Mouse (Mus musculus): ENCODE measurements around the gene Trpm3.

Gene Trpm3

DNA sequence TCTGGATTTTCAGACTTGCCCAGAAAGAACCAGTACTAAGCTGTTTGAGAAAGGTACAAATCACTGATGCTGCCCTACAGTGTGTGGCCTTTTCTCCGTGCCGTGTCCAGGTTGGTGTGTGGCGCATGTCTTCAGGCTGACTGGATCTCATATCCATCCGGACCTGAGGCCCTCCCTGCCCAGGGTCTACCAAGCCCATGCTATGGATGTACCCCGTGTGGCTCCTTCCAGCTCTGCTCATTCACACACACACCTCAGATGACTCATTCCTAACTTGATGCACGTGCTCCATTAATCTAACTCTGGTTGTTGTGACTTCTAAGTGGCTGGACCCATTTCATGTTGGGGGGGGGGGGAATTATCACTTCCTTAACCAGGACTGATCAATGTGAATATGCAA is 789.5 kb downstream of the Trpm3 start:
- DNase-seq (ENCODE audit: low spot score) = no peak

DNA sequence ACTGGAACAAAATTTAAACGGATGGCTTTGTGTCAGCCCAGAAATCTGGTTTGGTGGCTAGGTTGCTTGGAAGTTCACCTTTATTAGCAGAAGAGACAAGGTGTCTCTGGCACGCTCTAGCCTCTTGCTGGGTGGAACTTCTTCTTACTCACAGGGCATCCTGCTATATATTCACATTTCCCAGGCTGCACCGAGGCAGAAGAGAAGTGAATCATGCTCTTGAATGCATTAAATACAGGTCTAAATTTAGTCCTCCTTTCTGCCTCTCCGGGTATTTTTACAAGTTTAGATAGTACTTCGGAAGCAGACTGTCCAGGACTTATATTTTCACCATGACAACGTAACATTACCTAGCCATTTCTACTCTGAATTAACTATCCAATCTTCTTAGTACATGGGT is 790.9 kb downstream of the Trpm3 start:
- no peak for DNase-seq (ENCODE audit: low spot score)

DNA sequence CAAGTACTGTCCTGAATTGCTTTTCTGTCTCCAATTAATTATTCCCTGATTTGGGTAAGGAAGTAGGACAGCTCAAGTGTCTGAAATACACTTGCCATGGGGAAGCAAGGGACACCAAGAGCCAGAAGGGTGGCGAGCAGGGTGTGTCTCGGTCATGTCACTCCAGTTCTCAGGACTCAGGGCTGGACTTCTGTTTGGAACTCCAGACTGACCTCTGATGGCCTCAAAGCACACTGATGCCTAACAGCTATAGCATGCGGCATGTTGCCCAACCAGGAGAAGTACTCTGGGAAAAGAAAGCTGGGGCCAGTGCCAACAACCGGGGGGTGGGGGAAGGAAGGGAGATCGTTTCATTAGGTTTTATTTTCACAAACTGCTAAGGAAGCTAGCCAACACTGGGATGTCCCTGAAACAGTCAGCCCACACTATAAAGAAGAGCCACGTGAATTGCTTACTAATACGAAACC is 791.6 kb downstream of the Trpm3 start:
- DNase-seq (ENCODE audit: low spot score) = peak; percentile 9

DNA sequence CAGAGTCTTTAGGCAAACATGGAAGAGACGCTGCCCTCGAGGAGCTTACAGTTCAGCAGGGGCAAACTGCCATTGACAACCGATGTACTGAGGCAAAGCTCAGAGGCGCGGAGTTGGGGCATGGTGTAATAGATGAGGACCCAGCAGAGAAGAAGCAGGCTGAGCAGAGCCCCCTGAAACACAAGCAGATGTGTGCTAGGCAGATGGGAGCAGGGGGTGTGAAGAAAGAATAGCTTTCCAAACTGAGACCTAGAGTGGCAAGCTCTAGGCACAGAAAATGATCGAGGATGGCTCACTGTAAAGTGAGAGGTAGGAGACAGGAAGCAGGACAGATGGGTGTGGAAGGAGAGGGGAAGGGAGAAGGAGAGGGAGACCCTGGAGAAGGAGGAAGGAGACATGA is 792.2 kb downstream of the Trpm3 start:
- no peak for DNase-seq (ENCODE audit: low spot score)

DNA sequence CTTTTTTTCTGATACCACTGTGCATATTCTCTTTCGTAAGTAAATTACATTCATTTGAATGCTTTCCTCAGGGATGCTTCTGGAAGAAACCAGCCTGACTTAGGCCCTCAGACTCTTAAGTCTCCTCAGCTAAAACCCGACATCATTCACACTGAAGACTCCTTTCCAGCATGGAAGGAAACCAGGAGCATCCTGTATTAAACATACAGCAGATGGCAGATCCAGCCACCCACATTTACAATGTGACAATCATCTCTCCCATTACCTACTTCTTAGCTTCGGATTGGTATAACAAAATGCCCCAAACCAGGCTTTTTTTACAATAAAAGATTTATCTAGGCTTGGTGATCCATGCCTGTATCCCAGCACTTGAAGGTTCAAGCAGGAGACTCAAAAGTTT is 796.2 kb downstream of the Trpm3 start:
- DNase-seq (ENCODE audit: low spot score) = no peak

DNA sequence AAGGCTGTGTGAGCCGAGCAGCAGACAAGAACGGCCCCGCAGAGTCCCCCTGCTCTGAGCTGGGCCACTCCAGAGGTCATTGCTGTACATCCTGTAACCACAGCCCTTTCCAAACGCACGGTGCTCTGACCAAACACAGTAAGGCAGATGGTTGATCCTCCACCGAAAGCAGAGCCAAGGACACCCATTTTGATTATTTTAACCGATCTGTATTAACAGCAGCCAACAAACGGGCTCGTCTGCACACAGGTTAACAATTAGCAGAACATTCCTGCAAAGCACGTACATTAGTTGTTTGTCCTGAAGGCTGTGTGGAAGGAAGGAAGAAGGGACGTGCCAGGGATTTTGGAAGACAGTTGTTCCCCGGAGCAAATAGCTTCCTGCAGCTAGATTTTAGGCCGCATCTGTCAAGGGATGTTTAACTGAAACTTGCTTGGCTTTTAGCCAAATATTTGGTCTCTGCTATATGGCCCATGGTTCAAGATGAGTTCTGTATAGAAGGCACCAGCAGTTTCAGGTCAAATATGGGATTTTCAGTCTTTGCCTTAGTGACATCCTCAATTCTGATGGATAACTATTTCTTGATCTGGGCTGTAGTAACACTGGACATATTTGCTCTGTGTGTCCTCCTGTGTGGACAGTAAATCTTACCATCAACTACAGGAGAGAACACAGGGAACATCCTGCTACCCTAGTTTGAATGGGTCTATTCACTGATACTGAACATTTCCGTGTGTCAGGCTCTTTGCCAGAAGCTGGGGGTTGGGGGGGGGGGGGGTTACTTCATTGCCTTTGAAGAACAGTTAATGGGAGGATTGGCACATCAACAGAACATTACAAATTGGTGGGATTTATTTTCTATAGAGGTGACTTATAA is 800.2 kb downstream of the Trpm3 start:
- no peak for DNase-seq (ENCODE audit: low spot score)

DNA sequence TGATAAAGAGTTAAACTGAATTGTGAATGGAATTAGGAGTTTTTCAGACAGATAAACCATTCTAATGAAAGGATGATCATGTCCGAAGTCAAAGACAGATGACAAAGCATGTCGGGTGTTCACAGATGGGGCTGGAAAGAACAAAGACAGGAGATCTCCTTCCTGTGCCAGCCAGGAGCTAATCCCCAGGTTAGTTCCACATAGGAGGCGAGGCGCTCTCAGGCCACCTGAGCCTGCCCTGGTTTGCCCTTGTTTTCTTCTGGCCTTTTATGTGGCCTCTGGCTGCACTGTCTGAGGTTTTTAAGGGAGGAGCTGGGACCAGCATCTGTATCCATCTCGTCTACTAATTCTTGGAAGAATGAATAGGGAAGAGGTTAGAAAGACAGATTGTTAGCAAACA is 801.0 kb downstream of the Trpm3 start:
- DNase-seq (ENCODE audit: low spot score) = no peak

DNA sequence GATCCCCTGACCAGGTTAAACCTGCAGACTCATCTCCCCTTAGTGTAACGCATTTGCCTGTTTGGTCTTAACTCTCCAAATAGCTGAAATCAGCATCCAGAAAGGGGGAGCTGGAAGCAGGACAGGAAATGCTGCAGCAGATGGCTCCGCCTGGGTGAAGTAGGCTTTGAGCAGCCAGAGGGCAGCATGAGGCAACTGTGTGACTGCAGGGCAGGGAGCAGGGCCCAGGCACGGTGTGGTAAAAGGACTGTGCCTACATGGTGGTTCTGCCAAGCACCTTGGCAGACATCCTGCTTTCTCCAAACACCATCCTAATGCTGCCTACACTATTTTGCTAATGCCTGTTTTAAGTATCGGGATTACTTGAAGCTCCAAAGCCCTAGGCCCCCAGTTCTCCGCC is 801.6 kb downstream of the Trpm3 start:
- peak; percentile 60 for DNase-seq (ENCODE audit: low spot score)

DNA sequence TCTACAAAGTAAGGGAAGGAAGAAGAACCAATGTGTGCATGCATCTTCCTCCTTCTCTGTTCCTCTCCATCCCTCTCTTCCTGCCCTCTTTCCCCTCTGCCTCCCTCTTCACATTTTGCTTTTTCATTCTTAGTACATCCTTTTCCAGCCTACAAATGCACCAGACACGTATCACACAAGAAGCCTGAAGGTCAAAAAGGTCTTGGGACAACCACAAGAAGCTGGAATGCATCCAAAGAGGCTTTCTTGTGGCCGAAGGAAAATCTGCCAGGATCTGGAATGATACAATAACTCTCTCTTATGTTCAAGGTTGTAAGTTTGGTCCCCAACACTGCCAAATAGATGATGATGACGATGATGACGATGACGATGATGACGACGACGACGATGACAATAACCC is 802.1 kb downstream of the Trpm3 start:
- DNase-seq (ENCODE audit: low spot score) = no peak

DNA sequence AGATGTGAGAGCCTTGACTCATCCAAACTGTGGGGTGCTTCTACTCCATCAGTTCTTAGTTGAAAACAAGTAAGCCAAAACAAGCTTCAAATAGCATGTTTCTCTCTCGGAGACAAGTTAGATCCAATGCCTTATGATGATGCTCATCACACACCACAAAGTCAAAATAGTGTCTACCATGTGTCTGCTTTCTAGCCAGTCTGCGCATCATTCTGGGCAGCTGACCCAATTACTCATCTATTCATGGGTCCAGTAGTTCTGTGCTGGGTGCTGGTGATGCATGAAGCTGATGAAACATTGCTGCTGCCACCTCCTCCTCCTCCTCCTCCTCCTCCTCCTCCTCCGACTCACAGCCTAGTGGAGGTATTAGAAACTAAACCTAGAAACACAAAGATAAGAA is 813.6 kb downstream of the Trpm3 start:
- no peak for DNase-seq (ENCODE audit: low spot score)

DNA sequence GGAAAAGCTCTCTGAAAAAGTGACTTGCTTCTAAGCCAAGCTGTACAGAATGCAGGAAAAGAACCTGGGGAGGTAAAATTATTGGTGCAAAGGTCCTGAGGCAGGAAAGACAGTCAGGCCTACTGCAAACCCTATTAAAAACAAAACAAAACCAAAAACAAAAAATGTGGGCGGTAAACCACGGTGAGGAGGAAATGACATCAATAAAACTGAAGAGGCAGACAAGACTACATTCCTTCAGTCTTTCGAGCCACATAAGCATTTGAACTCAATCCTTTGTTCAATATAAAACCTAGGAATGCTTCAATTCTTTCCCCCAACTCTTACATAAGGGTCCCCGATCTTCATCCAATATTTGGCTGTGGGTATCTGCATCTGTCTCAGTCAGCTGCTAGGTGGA is 814.3 kb downstream of the Trpm3 start:
- DNase-seq (ENCODE audit: low spot score) = no peak

DNA sequence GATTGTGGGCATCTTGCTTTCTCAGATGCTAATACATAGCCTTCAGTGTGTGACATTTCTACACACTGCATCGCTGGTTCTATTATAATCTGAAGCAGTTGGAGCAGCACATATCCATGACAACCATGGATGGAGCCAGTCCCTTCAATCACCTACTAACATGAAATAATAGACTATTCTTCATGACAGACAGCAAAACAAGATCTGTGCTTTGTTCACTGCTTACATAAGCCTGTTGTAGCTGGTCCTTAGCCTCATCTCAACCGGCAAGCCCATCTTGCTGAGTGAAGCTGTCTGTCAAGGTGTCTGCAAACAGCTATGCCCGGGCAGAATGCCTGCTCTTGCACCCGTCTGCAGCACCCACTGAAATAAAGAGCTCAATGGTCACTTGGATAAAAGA is 819.6 kb downstream of the Trpm3 start:
- DNase-seq (ENCODE audit: low spot score) = no peak

DNA sequence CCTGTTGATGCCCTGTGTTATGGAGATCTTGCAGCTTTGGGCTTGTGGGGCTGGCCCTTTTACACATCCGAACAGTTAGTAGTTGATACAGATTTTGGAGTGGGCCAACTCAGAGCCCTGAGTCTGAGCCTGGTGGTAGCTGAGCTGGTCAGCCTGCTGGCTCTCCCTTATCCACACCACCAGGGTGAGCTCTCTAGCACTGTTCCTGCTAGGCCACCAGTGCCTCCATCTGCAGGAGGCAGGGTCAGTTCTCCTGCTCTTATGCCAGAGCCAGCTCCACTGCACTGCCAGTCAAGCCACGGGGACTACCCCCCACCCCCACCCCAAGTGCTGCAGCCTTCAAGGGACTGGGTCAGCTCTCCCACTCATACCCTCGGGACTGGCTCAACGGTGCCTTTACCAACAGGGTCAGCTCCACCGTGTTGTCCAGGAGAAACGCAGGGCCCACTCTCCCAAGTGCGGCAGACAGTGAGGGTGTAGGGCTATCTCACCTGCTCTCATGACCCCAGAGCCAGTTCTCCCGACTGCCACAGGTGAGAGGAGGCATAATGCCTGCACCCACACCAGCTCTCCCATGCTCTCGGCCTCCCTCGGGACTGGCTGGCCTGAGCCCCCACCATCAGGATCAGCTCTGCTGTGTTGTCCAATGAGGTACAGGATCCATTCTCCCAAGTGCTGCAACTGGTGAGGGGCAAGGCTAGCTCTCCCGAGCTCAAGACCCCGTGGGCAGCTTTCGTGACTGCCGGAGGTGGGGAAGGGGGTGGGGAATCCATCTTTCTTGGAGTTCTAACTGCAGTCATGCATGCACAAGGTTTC is 821.8 kb downstream of the Trpm3 start:
- DNase-seq (ENCODE audit: low spot score) = no peak

DNA sequence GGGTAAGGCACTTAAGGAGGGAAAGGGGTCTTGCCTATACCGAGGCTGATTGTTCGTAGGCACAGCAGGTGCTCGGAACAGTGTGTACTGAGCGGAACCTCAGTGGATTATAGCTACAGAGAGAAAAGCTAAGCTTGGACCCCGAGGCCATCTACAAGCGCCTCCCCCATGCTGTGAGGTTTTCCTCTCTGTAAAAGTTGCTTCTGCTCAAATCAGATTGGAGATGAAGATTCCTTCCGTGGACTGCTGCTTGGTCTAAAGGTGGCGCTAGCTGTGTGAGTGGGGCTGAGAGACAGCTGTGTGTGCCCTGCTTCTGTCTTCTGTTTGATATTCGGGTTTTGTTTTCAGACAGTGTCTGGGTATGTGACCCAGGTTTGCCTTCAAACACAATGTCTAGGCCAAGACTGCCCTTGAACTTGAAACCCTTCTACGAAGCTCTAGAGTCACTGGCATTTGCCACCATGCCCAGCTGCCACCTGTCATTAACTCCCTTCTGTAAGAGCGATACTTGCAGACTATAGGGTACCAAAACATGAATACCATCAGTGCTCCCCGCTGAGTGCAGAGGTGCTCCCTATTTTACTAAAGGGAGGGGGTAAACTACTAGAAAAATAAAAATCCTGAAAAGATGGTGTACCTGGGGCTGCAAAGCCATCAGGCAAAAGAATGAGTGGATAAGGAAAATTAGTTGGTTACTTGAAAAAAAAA is 823.3 kb downstream of the Trpm3 start:
- DNase-seq (ENCODE audit: low spot score) = no peak

DNA sequence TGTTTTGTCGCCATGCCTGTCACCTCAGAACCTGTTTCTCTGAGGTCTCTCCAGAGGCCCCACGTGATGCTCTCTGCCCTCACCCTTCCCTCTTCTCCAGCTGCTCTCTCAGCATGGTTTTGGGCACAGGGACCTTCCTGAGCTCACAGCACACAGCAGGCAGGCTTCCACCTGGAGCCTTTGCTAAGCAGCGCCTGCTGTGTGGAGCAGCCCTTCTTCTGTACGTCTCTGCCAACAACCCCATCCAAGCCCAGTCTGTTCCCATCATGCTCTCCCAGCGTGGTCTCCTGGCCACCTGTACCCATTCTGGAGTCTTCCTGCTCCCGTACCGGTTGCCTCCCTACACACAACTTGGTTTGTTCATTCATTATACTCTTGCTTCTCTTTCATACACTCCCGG is 823.9 kb downstream of the Trpm3 start:
- DNase-seq (ENCODE audit: low spot score) = no peak

DNA sequence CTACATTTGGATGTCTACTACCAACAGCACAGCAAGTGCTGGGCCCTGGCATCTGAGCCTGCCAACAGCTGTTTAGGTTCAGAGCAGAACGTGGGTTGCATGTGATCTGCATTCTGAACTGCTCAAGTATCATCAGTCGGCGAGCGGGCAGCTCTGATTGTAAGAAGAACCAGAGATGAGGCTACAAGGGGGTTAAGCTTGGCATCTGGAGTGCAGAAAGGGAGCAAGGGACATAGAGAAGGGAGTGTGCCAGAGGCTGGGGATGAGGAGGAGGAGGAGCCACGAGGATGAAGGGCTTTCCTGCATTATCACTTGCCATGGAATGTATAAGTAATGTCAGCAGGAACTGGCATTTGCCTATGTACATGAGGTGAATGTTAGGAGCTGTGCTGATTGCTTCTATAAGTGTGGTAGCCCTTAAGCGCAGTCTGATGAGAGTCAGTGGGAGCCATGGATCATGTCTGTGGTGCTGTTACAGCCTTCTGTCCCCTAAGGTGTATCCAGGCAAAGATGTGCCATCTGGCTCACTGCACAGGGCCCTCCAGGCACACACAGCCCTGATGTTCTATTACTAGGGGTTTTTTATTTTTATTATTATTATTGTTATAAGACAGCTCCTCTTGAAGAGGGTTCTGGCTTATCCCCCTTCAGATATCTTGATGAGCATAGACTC is 825.0 kb downstream of the Trpm3 start:
- no peak for DNase-seq (ENCODE audit: low spot score)

DNA sequence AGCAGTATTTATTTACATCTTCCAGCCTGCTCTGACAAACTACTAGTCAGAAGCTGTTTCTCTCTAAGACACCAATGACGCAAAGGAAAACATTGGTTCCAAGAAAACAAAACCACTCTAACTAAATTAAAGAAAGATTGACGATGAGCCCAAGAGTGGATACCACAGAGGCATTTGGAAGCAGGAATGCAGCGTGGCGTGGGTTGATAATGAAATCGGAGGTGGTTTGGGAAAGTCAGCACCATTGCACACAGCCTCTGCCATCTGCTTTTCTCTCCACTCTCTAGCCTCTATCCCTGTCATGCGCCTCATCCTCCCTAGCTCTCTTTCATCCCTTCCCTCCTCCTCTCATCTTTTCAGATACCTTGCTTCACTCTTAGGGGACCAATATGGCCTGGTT is 826.6 kb downstream of the Trpm3 start:
- no peak for DNase-seq (ENCODE audit: low spot score)

DNA sequence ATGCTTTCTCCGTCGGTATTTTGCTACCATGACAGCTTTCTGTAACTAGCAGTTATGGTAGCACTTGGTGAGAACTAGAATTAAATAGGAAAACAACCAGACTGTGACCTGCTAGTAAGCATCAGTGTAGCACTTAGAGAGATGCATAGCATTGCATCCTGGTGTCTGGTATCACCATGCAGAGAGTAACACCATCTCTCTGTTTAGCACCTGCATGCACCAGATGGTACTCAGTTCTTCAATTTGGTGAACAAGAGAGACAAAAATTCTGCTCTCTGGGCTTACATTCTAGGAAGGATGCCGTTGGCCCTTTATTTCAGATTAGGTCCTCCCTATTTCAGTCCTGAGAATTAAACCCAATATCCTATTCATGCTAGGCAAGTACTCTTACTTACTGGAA is 834.4 kb downstream of the Trpm3 start:
- no peak for DNase-seq (ENCODE audit: low spot score)

DNA sequence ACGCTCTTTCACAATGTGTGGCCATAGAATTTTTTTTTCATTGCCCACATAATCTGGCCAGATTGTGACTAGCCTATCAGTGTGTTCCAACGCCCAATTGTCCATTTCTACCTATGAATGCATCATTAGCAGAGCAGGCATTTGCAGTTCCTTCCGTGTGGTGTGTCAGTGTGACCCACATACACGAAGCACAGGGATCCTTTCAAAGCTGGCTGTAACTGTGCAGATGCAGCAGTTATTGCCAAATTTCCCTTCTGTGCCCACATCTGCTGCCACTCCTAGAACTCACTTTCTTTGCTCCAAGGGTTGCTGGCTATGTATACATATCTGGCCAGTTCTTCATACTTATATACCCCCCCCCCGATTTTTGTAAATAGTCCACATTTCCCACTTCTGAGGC is 834.9 kb downstream of the Trpm3 start:
- DNase-seq (ENCODE audit: low spot score) = no peak

DNA sequence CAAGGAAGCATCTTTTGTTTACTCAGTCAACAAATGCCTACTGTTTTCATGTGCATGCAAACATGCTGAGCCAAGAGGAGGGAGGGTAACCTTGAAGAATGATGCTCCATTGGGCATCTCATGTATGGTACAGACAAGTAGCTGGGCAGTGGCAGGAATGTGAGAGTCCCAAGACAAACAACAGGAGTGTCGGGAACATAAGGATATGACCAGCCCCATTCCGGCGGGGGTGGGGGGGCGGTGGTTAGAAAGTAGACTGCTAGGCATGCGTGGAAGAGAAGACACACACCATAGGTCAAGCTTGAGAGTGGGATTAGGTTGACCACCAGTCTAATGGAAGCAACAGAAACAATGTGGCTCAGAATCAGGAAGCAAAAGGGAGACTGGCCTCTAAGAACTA is 837.0 kb downstream of the Trpm3 start:
- no peak for DNase-seq (ENCODE audit: low spot score)

DNA sequence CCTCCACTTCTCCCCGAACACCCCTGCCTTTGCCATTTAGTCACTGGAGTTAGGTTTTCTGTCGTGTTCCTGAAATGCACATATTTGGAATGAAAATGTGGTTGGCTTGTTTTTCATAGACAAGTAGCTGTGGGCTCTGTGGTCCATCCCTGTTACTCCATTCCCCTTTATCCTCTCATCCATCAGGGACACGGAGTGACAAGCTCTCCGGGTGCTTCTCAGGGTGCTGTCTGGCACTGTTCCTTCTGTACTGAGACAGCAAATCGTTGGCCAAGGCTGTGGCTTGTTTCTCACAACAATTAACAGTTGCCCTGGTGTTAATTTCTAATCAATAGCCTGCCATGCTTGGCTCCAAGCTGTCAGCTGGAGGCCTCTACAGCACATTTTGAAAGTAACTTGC is 838.7 kb downstream of the Trpm3 start:
- no peak for DNase-seq (ENCODE audit: low spot score)

DNA sequence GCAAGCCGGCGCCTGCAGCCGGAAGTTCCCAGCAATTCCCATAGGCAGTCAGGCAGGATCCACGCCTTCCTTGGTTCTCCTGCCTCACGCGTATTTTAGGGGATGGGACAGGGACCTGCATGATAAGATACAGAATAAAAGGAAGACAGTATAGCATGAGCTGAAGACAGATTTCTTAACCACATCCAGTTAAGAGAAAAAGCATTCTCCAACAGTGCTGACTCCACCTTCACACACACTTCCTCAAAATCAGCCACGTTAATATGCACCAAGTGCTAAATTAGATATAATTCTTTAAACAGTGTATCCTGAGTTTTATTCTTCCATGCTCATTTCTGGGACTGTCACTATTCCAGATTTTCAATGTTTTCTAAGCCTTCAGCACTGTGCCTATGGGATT is 839.9 kb downstream of the Trpm3 start:
- no peak for DNase-seq (ENCODE audit: low spot score)

Data from MN1 (cell line).